Mouse (Mus musculus) cerebellum, adult 11 months (tissue): Measurements from ENCODE around the gene Ntn5.
A peak's percentile ranks its signal among the peaks of the same experiment; 100 is the strongest.
"Not testable (repeated sequence)": the region's sequence is repeated elsewhere in the genome, so short reads cannot be mapped to it uniquely, and the experiment has no call there.

Source experiments
- DNase-seq: peaks from one replicate; pipeline ENCODE4 v3.0.0; 2022

The Ntn5 gene

DNA sequence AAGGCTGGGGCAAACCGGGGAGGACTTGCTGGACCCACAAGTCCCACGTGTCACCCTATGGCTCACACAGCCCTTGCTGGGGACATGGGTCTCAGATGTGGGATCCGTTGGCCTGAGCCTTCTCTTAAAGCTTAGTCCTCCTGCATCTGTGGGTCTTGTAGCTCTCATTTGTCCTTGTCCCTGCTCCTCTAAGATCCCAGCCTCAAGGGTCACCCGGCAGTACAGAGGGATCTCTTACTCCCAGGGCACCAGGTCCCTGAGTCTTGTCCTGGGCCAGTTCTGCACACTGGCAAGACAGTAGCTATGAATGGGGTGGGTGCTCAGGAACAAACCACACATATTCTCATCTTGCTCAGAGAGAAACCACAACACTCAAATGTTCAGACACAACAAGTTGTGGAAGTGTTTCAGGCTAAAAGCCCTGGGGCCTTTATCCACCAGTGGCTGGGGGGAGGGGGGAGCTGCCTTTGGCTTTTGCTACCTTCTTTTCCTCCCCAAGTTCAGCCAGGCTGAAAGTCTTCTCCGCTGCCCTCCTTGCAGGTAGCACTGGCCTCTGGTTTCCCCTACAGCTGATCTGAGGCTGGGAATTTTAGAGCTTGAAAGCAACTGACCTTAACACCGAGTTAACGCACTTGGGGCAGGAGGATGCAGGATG lies at the start of gene Ntn5:
Gene Ntn5 (plus strand): TSS at position 627 of the 655 bp plus-strand sequence.
- no peak for DNase-seq

DNA sequence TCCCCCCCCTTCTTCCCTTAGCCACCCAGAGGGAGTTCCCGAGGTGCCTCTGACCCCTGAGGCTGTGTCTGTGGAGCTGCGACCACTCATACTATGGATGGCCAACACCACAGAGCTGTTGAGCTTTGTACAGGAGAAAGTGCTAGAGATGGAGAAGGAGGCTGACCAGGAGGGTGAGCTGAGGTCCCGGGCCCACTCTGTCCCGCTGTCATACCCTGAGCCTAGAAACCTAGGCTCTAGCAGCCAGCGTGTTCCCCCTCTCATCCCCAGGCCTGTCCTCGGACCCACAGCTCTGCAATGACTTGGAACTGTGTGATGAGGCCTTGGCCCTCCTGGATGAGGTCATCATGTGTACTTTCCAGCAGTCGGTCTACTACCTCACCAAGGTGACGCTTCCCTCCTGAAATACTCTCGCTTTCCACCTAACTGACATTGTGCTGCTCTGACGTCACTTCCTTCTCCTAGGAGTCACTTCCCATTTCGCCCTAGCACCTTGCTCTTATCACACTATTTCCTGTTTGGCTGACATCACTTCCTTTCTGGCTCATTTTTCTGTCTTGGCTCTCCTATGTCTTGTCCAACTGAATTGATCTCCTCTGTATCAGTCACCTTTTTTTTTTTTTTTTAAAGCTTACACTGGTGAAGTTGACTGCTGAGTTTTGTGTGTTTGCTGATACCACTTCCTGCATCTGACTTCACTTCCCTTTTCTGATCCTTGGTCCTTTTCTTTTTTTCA lies 48.7 kb upstream of the Ntn5 start:
- no peak for DNase-seq

DNA sequence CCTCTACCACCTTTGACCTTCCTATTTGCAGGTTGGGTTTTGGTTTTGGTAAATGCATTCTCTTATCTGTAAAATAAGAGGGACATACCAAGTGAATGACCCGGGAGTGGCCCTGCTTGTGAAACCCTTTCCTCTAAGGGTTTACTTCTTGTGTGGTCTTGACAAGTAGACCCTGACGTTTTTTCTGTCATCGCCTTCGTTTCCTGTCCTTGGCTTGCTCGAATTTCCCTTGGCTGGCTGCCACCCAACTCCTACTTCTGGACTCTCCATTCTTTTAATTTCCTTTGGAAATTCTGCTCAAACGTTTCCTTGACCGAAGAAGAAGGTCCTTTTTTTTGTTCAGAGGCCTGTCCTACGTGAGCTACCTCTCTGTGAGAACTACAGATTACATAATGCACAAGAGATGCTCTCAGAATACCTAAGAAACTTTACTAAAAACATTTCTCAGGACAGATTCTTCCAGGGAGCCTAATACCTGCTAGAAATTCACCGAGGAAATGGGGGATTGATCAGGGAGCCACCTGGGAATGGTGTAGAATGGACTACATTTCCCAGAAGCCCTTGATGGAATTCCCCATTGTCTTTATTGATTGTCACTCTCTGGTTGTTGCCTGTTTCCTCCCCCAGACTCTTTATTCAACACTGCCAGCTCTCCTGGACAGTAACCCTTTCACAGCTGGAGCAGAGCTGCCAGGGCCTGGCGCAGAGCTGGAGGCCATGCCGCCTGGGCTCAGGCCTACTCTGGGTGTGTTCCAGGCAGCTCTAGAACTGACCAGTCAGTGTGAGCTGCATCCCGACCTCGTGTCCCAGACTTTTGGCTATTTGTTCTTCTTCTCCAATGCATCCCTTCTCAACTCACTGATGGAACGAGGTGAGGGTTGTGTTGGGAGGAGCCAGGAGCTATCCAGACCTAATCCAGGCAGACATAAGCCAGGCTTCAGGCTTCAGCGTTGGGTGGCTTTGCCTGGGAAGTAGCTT lies 47.8 kb upstream of the Ntn5 start:
- DNase-seq = no peak

DNA sequence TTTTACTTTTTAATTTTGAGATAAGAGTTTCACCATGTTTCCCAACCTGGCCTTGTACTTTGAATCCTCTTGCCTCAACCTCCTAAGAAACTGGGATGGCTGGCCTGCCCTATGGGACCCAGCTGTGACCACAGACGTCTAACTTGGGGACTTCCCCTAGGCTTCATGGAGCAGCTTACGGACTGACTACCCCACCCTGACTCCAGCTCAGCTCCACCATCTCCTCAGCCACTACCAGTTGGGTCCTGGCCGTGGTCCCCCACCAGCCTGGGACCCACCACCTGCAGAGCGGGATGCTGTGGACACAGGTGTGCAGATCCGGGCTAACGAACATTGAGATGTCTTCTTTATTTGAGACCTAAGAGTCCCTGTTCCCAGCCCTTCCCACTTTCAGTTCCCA lies 46.1 kb upstream of the Ntn5 start:
- DNase-seq = no peak

DNA sequence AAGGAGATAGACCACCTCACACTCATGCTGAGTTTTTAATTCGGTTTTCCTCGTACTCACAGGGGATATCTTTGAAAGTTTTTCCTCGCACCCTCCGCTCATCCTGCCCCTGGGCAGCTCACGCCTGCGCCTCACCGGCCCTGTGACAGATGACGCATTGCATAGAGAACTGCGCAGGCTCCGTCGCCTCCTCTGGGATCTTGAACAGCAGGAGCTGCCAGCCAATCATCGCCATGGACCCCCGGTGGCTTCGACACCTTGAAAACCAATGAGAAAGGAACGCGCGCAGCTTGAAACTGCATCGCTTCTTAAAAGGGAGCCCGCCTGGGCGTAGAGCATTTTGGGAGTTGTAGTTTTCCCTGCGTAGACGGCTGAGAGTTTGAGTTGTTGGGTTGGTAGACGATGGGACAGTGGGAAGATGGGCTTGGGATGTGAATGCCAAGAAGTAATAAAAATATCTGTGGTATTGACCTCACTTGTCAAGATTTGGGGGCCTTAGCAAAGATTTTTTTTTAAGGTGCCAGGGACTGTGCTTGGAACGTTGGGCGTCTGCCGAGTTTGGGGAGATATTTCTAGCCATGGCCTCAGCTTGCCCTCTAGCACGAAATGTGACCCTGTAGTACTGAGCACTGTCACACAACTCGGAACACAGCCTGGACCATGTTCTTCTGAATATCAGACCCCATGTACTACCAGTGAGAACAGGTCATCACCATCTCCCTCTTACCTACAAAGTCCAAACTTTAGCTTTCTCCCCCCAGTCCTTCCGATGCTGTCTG lies 45.0 kb upstream of the Ntn5 start:
- peak; percentile 98 for DNase-seq

DNA sequence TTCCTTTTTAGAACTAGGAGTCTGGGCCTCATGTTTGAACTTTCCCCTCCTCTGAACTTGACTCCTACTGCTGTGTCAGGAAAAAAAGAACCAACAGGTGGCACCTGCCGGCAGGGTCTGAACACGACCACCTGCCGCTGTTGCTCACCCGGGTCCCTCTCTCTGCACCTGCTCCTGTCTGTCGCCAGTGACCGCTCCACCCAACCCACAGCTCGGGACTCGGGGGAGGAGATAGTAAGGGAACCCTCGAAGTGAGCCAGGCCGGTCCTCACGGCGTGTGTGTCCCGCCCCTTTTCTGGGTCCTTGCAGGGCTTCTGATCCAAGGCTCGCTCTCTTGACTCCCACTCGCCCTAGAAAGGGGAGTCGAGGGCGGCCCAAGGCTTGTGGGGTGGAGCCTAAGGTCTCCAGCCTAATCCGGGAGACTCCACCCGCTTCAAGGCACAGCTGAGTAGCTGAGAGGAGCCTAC lies 44.2 kb upstream of the Ntn5 start, which contains the start of gene Mamstr:
Gene Mamstr (plus strand): TSS at position 417 of the 467 bp plus-strand sequence.
- peak; percentile 49 for DNase-seq

DNA sequence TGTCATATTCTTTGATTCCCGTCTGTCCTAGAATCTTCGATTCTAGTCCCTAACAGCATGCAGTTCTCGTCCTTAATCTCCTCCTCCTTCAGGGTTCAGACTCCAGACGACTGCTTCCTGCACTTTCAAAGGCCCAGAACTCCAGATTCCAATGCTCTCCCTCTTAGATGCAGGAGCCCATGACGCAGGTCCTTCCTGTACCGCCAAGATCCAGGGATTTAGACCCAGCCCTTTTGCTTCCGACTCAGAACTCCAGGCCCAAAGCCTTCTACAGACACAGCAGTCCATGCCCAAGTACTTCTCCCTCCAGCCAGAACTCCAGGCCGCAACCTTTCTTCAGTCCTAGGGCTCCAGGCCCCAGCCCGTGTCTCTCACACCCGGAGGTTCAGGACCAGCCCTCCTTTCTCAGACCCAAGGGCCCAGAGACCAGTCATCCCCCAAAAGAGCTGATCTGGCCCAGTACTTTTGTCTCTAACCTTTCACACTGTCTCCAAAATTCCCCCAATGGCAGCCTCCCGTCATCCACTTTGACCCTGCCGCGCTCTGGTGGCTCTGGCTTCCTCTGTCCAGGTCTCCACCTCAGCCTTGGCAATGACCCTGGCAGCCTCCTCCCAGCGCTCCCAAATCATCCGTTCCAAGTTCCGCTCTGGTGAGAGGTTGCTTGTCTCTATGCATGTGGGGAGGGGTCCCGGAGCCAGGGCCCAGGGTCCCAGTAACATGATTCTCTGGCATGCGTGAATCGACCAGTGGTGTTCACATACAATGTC lies 43.4 kb upstream of the Ntn5 start:
- no peak for DNase-seq

DNA sequence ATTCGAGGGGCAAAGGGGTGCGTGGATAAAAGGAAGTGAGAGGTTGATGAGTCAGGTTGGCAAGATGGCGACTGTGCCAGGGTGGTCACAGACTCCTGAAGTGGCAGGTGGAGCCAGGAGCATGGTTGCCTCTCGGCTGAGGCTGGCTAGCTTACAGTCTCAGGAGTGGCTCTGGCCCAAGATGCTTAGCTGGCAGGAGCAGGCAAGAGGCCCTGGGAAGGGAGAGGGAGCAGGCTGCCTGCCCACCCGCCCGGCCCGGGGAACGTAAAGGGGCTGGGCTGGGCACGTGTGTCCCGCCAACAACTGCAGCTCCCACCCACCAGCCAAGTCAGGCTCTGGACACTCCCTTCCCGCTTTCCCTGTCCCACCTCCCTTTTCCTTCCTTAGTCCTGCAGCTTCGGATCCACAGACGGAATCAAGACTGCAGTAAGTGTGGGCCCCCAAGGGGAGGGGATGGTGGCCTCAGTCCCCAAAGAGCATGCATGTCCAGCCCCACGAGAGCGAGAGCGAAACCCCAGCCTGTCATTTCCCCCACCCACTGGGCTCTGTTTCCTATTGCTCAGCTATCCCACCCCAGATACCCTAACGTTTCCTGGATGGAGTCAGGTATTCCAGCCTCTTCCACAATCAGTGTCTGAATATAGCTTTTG lies 42.3 kb upstream of the Ntn5 start:
- peak; percentile 53 for DNase-seq

DNA sequence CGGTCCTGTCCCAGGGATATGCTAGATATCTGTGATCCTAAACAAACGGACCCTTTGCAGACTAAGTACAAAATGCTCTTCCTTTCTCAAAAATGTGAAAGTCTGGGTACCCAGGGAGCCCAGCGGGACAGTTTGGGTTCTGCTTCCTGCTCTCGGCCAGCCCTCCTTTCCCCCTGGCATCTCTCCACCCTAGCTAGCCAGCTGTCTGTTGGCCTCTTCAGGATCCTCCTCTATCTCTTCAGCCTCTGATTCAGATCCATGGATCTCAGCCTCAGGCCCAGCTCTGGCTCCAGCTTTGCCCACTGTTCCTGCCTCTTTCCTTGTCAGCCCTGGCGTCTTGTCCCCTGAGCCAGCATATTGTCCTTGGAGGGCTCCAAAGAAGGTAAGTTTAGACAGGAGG lies 41.7 kb upstream of the Ntn5 start:
- DNase-seq = no peak

DNA sequence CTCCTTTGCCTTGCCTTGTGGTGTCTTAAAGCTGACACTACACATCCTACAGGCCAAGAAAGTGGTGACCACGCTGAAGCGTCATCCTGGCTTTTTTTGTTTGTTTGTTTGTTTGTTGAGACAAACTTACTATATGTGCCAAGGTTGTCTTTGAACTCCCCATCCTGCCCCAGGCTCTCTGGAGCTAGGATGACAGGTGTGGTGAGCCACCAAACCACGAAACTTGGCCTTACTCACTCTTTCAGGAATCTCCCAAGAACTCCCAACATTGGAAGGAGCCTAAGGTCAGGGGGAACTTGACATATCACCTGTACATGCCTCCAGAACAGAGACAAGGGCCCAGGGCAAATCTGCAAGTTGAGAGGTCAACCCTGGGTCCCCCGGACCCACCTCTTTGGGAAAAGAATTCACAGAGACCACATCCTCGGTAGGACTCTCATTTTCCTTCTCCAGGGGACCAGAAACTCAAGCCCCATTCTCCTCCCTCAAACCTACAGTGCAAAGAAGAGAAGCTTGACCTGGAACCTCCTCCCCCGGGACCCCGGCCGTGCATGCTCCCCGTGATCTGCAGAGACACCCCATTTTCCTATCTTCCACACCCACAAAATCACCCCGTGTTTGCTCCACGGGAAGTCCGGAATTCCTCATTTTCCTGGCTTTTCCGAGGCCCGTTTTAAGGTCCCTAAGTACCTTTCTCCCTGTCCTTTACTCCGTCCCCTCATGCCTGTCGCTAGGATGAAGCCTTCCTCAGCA lies 41.1 kb upstream of the Ntn5 start:
- peak; percentile 47 for DNase-seq

DNA sequence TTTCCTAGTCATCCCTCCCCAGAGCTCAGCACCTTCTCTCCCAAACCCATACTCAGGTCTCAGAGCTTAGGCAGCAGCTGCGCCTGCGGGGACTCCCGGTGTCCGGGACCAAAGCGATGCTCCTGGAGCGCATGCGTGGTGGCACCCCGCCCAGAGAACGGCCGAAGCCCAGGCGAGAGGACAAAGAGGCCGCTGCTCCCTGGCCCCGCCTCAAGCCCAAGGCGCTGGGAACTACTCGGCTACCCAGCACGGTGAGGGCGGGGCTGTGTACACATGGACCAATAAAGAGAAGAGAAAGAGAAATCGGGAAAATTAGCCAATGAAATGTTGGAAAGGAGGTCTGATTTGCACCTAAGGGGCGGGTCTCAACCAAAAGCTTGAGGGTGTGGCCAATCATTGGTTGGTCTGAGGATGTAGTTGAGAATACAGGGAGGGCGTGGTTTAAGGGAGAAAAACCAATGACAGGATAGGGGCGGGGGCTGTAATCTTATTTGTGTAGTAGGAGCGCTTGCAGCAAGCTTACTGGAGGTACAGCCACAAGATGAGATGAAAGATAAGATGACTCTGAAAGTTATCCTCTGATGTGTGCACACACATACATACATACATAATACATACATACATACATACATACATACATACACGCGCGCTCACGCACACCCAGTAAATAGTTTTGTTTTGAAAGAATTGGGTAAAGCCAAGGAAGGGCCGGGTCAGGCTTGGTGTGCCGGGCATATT lies 40.2 kb upstream of the Ntn5 start:
- peak; percentile 99 for DNase-seq

DNA sequence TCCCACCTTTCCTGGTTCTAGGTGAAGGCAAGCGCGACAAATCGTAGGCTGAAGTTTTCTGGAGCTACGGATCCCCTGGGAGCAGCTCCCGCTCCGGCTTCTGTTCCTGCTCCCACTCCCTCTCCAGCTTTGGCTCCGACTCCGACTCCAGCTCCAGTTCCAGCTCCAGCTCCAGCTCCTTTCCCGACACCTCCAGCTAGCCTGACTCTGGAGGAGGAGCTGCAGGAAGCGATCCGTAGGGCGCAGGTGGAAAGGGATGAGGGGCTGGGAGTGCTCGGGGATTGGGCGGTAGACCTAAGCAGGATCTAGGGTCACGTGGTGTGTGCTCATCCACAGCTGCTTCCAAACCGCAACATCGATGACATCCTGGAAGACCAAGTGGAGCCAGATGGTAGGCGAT lies 39.6 kb upstream of the Ntn5 start:
- DNase-seq = peak; percentile 66

DNA sequence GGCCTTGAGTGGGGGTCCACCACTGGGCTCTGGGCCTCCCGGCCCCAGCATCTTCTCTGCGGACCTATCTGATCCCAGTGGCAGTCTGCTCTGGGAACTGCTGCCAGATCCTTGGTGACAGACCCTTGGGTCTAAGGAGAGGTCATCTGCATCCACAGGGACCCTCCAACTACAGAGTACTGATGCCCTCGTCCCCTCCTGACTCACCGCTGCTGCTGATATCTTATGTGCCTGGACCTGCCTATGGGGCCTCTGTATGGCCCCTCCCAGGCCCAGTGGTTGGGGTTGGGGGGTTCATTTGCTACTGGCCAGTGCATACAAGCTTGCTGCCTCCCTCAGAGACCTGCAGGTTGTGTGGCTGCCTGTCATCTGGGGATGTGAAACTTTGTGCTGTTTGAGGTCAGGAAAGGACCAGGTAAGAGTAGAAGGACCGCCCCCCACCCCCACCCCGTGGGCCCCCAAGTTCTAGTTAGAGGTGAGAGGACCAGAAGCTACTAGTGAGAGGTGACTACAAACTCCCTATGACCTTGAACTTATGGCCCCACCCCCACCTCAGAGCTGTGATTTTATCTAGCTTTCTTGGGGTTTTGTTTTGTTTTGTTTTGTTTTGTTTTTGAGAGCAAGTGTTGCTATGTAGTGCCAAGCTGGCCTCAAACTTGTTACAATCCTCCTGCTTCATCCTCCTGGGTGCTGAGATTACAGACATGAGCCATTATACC lies 38.8 kb upstream of the Ntn5 start:
- DNase-seq = no peak

DNA sequence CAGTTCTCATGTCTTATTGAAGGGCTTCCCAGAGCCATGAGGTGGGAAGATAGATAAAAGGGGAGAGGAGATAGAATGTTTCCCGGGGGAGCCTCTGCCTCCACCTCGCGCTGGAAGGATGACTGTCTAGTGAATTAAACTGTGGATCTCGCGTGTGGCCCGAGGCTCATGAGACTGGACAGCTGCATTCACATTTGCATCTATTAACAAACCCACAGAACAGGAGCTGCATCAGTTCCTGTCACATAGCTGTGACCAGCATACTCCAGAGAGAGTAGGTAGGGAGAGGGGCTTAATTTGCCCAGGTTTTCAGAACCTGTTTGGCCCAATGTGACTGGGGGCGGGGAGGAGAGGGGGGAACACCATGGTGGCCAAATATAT lies 38.2 kb upstream of the Ntn5 start:
- DNase-seq = no peak

DNA sequence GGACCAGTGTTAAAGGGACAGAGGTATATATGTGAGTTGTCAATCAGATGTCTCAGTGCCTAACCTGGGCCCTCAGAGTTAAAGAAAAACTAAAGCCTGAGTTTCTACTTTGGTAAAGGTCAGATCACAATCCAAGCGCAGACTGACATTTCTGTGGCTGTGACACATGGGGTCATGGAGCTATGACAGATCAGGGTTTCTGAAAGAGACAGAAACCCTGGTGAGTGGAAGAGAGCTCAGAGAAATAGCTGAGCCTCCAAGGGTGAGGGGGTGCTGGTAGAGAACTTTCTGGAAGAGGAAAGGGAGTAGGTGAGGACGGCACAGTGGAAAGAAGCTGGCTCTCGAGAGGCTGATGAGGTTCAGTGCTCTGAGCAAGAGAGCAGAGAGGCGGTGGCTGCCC lies 37.2 kb upstream of the Ntn5 start:
- DNase-seq = no peak

DNA sequence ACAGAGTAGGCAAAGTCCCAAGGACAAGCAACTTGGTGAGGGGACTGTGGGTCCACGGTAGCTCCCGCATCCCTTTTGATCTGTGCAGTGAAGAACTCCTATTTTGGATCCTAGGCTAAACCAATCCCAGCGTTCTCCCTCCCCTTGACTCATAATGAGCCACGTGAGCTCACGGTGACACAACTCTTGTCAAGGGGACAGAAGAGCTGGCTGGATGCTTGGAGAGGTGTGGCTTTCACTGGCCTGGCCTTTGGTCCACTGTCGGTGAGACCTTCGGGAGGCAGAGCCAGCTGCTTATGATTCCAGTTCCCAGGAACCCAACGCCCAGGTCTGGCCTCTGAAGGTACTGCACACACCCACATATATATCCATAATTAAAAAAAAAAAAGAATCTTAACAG lies 34.5 kb upstream of the Ntn5 start:
- DNase-seq = no peak

DNA sequence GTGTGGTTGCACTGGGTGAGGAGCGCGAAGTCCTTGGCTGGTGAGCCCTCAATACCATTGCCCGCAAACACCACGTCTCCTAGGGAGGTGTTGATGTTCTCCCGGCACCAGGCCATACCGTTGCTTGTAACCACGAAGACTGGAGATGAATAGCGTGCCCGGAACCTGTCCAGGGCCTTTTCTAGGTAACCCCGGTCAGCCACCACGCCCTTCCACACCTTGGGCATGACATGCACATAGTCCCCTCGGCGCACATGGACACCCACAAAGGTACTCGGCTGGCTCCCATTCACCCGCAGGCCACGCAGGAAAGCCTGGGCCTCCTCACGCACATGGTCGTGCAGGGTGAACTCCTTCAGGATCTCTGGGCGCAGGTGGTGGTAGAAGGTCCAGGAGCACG lies 33.3 kb upstream of the Ntn5 start:
- DNase-seq = not testable (repeated sequence)

DNA sequence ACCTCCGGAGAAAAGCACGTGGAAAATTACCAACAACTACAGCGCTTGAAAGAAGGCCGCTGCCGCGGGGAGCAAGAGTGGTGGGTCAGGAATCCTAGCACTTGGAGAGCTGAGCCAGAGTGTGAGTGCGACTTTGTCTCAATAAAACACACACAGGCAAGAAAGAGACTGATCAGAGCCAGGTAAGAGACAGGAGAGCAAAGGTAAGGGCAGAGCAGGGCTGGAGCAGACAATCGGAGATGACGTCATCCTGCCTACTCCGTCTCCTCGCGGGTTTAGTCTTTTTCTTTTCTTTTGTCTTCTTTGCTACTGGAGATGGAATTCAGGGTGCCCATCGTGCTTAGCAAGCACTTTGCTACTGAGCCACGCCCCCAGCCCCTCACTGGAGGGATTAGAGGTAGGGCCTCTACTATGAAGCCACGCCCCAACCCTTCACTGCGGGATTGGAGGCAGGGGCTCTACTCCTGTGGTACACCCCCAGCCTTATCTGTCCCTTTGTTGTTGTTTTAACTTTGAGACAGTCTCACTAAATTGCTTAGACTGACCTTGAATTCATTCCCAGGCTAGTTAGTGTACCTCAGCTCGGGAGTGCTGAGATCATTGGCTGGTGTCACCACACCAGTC lies 29.3 kb upstream of the Ntn5 start:
- DNase-seq = no peak
